Mouse (Mus musculus) liver, embryonic 14.5 days (tissue): ENCODE measurements around the gene Ampd1. TPM values are rescaled to one million over a fixed set of nuclear protein-coding genes. Genes with fewer than 3 reads are reported as not detected.

Source experiments
- ATAC-seq: fragments of 200-750 bp; cut with Nextera tagmentation; 2 replicates; pipeline ENCODE4 v1.8.0; 2017; ENCODE audit warnings: moderate number of reproducible peaks, mild to moderate bottlenecking, moderate library complexity; ENCODE audit not compliant: insufficient read depth
- DNase-seq, 3 experiments: peaks; one replicate each; pipeline ENCODE4 v3.0.0-alpha.2; 2012 to 2013; ENCODE audit warnings: low read depth in 3 of 3, low spot score in 3 of 3
- H3K27ac ChIP-seq: fragments of 300-500 bp; sonication (generic); 2 replicates; pipeline ENCODE4 v1.5.1; 2014; ENCODE audit warnings: moderate library complexity, mild to moderate bottlenecking, control low read depth, inconsistent platforms
- H3K27me3 ChIP-seq: fragments of 300-500 bp; sonication (generic); 2 replicates; pipeline ENCODE4 v1.6.1; 2014; ENCODE audit warnings: mild to moderate bottlenecking, low read length, moderate library complexity; ENCODE audit not compliant: control insufficient read depth, insufficient read depth
- H3K36me3 ChIP-seq: fragments of 300-500 bp; sonication (generic); replicated peaks from 2 replicates; pipeline ENCODE4 v1.6.1; 2014; ENCODE audit warnings: low read depth; ENCODE audit not compliant: control insufficient read depth, insufficient read depth
- H3K4me1 ChIP-seq, 2 experiments: fragments of 200-500 bp in 1 of 2; fragments of 300-500 bp in 1 of 2; sonication (generic) in 1 of 2; replicated peaks; 2 replicates each; pipeline ENCODE4 v1.6.1; 2012 to 2014; ENCODE audit warnings: antibody characterized with exemption in 1 of 2, inconsistent platforms in 1 of 2, low read length in 1 of 2; ENCODE audit not compliant: control insufficient read depth in 2 of 2, insufficient read depth in 2 of 2
- H3K4me2 ChIP-seq: fragments of 300-500 bp; sonication (generic); 2 replicates; pipeline ENCODE4 v1.6.1; 2014; ENCODE audit warnings: low read depth, mild to moderate bottlenecking, control low read depth, moderate library complexity
- H3K4me3 ChIP-seq, 2 experiments: fragments of 200-500 bp in 1 of 2; fragments of 300-500 bp in 1 of 2; sonication (generic) in 1 of 2; 2 replicates each; pipeline ENCODE4 v1.5.1; 2012 to 2014; ENCODE audit warnings: low read depth in 2 of 2, low read length in 2 of 2, mild to moderate bottlenecking in 2 of 2, control low read depth in 1 of 2, inconsistent platforms in 1 of 2, moderate library complexity in 1 of 2; ENCODE audit not compliant: insufficient read depth in 1 of 2
- H3K9ac ChIP-seq: fragments of 300-500 bp; sonication (generic); replicated peaks from 2 replicates; pipeline ENCODE4 v1.6.1; 2014; ENCODE audit warnings: mild to moderate bottlenecking, control low read depth, moderate library complexity
- H3K9me3 ChIP-seq: fragments of 300-500 bp; sonication (generic); 2 replicates; pipeline ENCODE4 v1.6.1; 2016; ENCODE audit warnings: low read length, mixed read lengths; ENCODE audit not compliant: control insufficient read depth
- CTCF ChIP-seq: IDR thresholded peaks from 2 replicates; pipeline ENCODE4 v1.5.1; 2016; ENCODE audit warnings: antibody characterized with exemption, low read depth, control low read depth
- EP300 ChIP-seq: IDR thresholded peaks from 2 replicates; pipeline ENCODE4 v1.6.1; 2016; ENCODE audit warnings: antibody characterized with exemption, low read depth
- WGBS: fragments of 180-500 bp; shearing (Covaris S2); extraction: QIAGEN DNeasy Blood & Tissue Kit; methylation state at CpG from one replicate; pipeline ENCODE4 v1.1.7; 2014; ENCODE audit not compliant: insufficient replicate concordance; 5-methylcytosine and 5-hydroxymethylcytosine counted together
- polyA plus RNA-seq, 2 experiments: library from polyadenylated mRNA; depleted of rRNA in 1 of 2; stranded (reverse) in 1 of 2; unstranded in 1 of 2; fragments of >200 nt; fragmentation: Nextera tagmentation in 1 of 2; extraction: Ambion mirVana in 1 of 2; gene quantifications; 2 replicates each; pipeline versions ENCODE4 v1.2.1 to v1.2.3; 2012 to 2014

The Ampd1 gene
- polyA plus RNA-seq, 2 experiments, result 0.06 to 0.07 TPM

- Histone ChIP-seq H3K9me3 (no peaks in the 10 kb centered on the region), H3K4me2 (peak overlapping the region; percentile 76), H3K4me3 (peak overlapping the region; percentile 81 to 88), H3K4me1 (peaks cover 3 to 6% of the 10 kb centered on the region in 2 experiments), H3K27ac (0 out of 2 replicates have a peak overlapping the region, but pooled peaks have one; percentile 3), H3K27me3 (no peaks in the 10 kb centered on the region), H3K9ac (peak overlapping the region; percentile 2), H3K36me3 (peaks cover 53% of the 10 kb centered on the region)
- TF ChIP-seq EP300, result no peak
- no peak for DNase-seq
- peak; percentile 38 for ATAC-seq
- WGBS, result 6% methylated on average over 10 of the region's 10 CpGs
These were observed 16.1 kb upstream of the Ampd1 start for GRCm38 (mm10) chr3:103057752-103058151.

- peaks cover 3 to 6% of the 10 kb centered on the region in 2 experiments for H3K4me1 ChIP-seq
- H3K9ac ChIP-seq, result peak within 1 kb of the TSS; percentile 81
- peak within 1 kb of the TSS; percentile 76 for H3K4me2 ChIP-seq
- peak within 1 kb of the TSS; percentile 59 for H3K27ac ChIP-seq
- no peaks in the 10 kb centered on the region for H3K27me3 ChIP-seq
- peak; percentile 95 for ATAC-seq
- peak; percentile 79 to 84 (median 80) for DNase-seq
- peaks cover 60% of the 10 kb centered on the region for H3K36me3 ChIP-seq
- H3K9me3 ChIP-seq, result no peaks in the 10 kb centered on the region
- H3K4me3 ChIP-seq, result peak within 1 kb of the TSS; percentile 81 to 88
- TF ChIP-seq EP300, result no peak
- TF ChIP-seq CTCF, result 0 out of 2 replicates have a peak, but pooled peaks have one; percentile 16
- WGBS, result 1% methylated on average over 46 of the region's 46 CpGs
These were observed 15.3 kb upstream of the Ampd1 start, which contains the start of gene Nras for GRCm38 (mm10) chr3:103058207-103059157. Gene Nras (plus strand): TSS chr3:103058285.

GRCm38 (mm10) chr3:103066927-103067326, 6.9 kb upstream of the Ampd1 start:
- no peaks in the 10 kb centered on the region for H3K9me3 ChIP-seq
- H3K36me3 ChIP-seq, result peaks cover 52% of the 10 kb centered on the region
- 86% methylated on average over 8 of the region's 8 CpGs for WGBS
- no peak for DNase-seq
- H3K4me1 ChIP-seq, result no peaks in the 10 kb centered on the region
- no peak overlapping the region for H3K4me2 ChIP-seq
- H3K27me3 ChIP-seq, result no peaks in the 10 kb centered on the region
- no peak for ATAC-seq
- H3K4me3 ChIP-seq, result no peak overlapping the region
- H3K9ac ChIP-seq, result no peak overlapping the region
- no peak overlapping the region for H3K27ac ChIP-seq
- TF ChIP-seq EP300 (no peak), CTCF (no peak)

GRCm38 (mm10) chr3:103068971-103069370, 4.8 kb upstream of the Ampd1 start:
- Histone ChIP-seq H3K4me2 (no peak overlapping the region), H3K4me3 (no peak overlapping the region), H3K4me1 (no peaks in the 10 kb centered on the region), H3K36me3 (peaks cover 31% of the 10 kb centered on the region), H3K9me3 (no peaks in the 10 kb centered on the region), H3K27ac (no peak overlapping the region), H3K27me3 (no peaks in the 10 kb centered on the region), H3K9ac (no peak overlapping the region)
- ATAC-seq (no peak), DNase-seq (no peak)
- TF ChIP-seq EP300 (no peak), CTCF (no peak)
- 84% methylated on average over 6 of the region's 6 CpGs for WGBS

GRCm38 (mm10) chr3:103075871-103076270, 2.1 kb downstream of the Ampd1 start:
- no peak overlapping the region for H3K27ac ChIP-seq
- no peaks in the 10 kb centered on the region for H3K9me3 ChIP-seq
- no peak overlapping the region for H3K4me3 ChIP-seq
- TF ChIP-seq CTCF (no peak), EP300 (no peak)
- no peaks in the 10 kb centered on the region for H3K27me3 ChIP-seq
- no peaks in the 10 kb centered on the region for H3K36me3 ChIP-seq
- H3K4me1 ChIP-seq, result no peaks in the 10 kb centered on the region
- H3K9ac ChIP-seq, result no peak overlapping the region
- no peak for DNase-seq
- WGBS, result 75% methylated on average over 9 of the region's 9 CpGs
- ATAC-seq, result no peak
- H3K4me2 ChIP-seq, result no peak overlapping the region
